Mouse (Mus musculus) kidney, postnatal 0 days (tissue): ENCODE data around the gene Zdhhc14. TPM values are rescaled to one million over a fixed set of nuclear protein-coding genes. Genes with fewer than 3 reads are reported as not detected.

ENCODE experiments used
- ATAC-seq: fragments of 200-750 bp; cut with Nextera tagmentation; replicated peaks from 2 replicates; pipeline ENCODE4 v1.8.0; 2017; ENCODE audit warnings: low read depth, moderate number of reproducible peaks, moderate TSS enrichment, moderate library complexity; ENCODE audit not compliant: low FRiP score
- DNase-seq: peaks from one replicate; pipeline ENCODE4 v3.0.0-alpha.2; 2016; ENCODE audit warnings: low spot score
- H3K27ac ChIP-seq: fragments of 300-500 bp; sonication (generic); 2 replicates; pipeline ENCODE4 v1.5.1; 2014; ENCODE audit warnings: mild to moderate bottlenecking
- H3K27me3 ChIP-seq: fragments of 300-500 bp; sonication (generic); 2 replicates; pipeline ENCODE4 v1.6.1; 2014; ENCODE audit warnings: low read length, mixed read lengths; ENCODE audit not compliant: insufficient read depth
- H3K36me3 ChIP-seq: fragments of 300-500 bp; sonication (generic); 2 replicates; pipeline ENCODE4 v1.6.1; 2014; ENCODE audit warnings: low read length, mixed read lengths; ENCODE audit not compliant: insufficient read depth
- H3K4me1 ChIP-seq: fragments of 300-500 bp; sonication (generic); replicated peaks from 2 replicates; pipeline ENCODE4 v1.6.1; 2014; ENCODE audit warnings: antibody characterized with exemption, low read length, mixed read lengths; ENCODE audit not compliant: insufficient read depth
- H3K4me2 ChIP-seq: fragments of 300-500 bp; sonication (generic); 2 replicates; pipeline ENCODE4 v1.6.1; 2014; ENCODE audit warnings: mild to moderate bottlenecking, low read length, moderate library complexity, mixed read lengths
- H3K4me3 ChIP-seq: fragments of 300-500 bp; sonication (generic); replicated peaks from 2 replicates; pipeline ENCODE4 v1.5.1; 2014; ENCODE audit warnings: low read depth, low read length
- H3K9ac ChIP-seq: fragments of 300-500 bp; sonication (generic); 2 replicates; pipeline ENCODE4 v1.6.1; 2014; ENCODE audit warnings: low read depth, low read length
- H3K9me3 ChIP-seq: fragments of 300-500 bp; sonication (generic); replicated peaks from 2 replicates; pipeline ENCODE4 v1.6.1; 2016; ENCODE audit warnings: low read length, inconsistent platforms, mixed read lengths
- CTCF ChIP-seq: IDR thresholded peaks from 2 replicates; pipeline ENCODE4 v1.5.1; 2016; ENCODE audit warnings: antibody characterized with exemption, low read depth, mild to moderate bottlenecking, moderate library complexity
- WGBS: fragments of 180-500 bp; shearing (Covaris S2); extraction: QIAGEN DNeasy Blood & Tissue Kit; methylation state at CpG from one replicate; pipeline ENCODE4 v1.1.7; 2014; 5-methylcytosine and 5-hydroxymethylcytosine counted together
- polyA plus RNA-seq: library from polyadenylated mRNA; unstranded; fragments of >200 nt; fragmentation: Nextera tagmentation; extraction: Ambion mirVana; gene quantifications from 2 replicates; pipeline ENCODE4 v1.2.1, GENCODE M21; 2015

Gene Zdhhc14
- polyA plus RNA-seq, 1 experiment from 2014 or later = 5.3 TPM

DNA sequence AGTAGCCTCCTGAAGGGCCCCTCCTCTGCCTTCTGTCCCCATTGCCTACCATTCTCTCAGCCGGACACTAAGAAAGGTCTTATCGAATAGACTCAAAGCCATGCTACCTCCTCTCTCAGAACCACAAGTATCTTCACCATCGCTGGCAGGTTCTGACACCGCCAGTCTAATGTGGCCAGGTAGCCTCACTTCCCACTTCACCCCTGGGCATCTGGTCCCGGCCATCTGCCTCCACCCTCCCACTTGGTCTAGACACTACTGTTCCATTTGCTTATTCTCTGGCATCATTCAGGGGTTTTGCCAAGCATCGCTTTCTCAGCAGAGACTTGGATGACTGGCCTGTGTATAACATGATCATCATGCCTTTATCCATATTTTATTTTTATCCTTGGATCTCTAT, 57.1 kb downstream of the Zdhhc14 start:
- DNase-seq (no peak), ATAC-seq (no peak)
- H3K4me3 ChIP-seq = no peak overlapping the region
- H3K27ac ChIP-seq = no peak overlapping the region
- no peaks in the 10 kb centered on the region for H3K27me3 ChIP-seq
- H3K9me3 ChIP-seq = no peaks in the 10 kb centered on the region
- 91% methylated on average over 6 of the region's 6 CpGs for WGBS
- H3K9ac ChIP-seq = no peak overlapping the region
- no peaks in the 10 kb centered on the region for H3K36me3 ChIP-seq
- H3K4me2 ChIP-seq = no peak overlapping the region
- no peaks in the 10 kb centered on the region for H3K4me1 ChIP-seq
- no peak for TF ChIP-seq CTCF

DNA sequence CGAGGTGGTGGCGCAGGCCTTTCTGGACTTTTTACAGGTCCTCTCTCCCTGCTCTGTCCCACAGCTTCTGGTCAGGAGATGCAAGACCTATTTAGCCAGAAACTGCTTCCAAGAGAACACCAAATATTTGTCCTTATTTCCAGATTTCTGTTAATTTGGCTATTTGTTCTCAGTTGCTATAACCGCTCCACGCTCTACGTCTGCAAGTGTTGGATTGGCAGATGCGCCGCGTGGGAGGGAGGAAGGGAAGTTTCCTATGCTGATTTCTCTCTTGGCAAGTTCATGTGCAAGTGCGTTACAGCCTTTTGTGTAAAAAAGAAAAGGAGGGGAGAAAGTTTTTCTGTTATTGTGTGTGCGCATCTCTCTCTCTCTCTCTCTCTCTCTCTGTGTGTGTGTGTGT, 58.1 kb downstream of the Zdhhc14 start:
- ATAC-seq (no peak), DNase-seq (no peak)
- H3K4me2 ChIP-seq = no peak overlapping the region
- no peak overlapping the region for H3K9ac ChIP-seq
- H3K4me3 ChIP-seq = no peak overlapping the region
- no peaks in the 10 kb centered on the region for H3K9me3 ChIP-seq
- no peaks in the 10 kb centered on the region for H3K4me1 ChIP-seq
- TF ChIP-seq CTCF = no peak
- H3K27ac ChIP-seq = no peak overlapping the region
- H3K36me3 ChIP-seq = no peaks in the 10 kb centered on the region
- WGBS = 80% methylated on average over 10 of the region's 10 CpGs
- H3K27me3 ChIP-seq = no peaks in the 10 kb centered on the region

DNA sequence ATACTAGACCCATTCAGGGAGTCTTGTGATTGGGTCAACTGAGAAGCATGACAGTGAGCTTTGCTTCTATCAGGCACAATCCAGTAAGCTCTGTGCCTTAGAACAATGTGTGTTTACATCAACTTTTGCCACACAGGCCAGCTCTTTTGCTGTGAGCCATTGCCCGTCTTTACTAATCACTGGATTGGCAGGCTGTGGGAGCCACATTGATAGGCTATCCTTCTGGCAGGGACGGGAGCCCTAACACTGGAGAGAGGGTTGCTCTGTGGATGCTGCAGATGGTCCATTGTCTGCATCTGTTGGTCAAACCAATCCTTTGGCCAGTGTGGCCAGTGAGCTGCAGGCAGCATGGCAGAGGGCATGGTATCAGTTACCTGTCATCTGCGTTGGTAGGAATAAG, 58.8 kb downstream of the Zdhhc14 start:
- 76% methylated on average over 3 of the region's 3 CpGs for WGBS
- no peak overlapping the region for H3K27ac ChIP-seq

DNA sequence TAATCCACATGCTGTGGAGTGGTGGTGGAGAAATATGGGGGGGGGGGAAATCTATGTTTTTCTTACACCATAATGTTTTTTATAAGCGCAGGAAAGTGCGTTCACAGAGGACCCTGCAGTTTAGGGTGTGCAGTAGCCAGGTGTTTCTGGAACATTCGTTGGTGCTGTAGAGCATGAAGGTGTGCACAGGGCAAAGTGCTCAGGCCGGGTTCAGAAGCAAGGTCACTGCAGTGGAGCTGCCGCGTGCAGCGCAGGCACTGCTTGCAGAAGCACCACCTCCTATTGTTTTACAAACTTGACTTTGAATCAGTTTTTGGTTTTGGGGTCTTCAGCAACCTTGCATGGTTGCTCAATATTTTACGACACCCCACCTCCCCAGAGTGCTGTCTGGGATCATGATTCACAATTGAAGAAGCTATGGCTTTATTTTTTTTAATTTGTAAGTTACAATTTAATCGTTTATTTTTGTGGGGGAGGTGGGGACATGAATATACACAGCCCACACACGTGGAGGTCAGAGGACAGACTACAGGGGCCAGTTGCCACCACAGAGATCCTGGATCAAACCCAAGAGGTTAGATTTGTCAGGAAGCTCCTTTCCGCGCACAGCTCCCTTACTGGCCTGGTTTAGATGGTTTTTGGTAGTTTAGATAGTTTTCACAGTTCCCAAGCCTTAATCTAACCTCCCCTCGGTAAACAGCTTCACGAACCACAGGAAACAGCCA, 59.8 kb downstream of the Zdhhc14 start:
- no peaks in the 10 kb centered on the region for H3K27me3 ChIP-seq
- H3K4me3 ChIP-seq = no peak overlapping the region
- ATAC-seq (no peak), DNase-seq (no peak)
- no peak overlapping the region for H3K9ac ChIP-seq
- no peak overlapping the region for H3K27ac ChIP-seq
- H3K4me2 ChIP-seq = no peak overlapping the region
- no peaks in the 10 kb centered on the region for H3K36me3 ChIP-seq
- H3K9me3 ChIP-seq = no peaks in the 10 kb centered on the region
- no peak for TF ChIP-seq CTCF
- 38% methylated on average over 14 of the region's 14 CpGs for WGBS
- no peaks in the 10 kb centered on the region for H3K4me1 ChIP-seq

More for the DNA sequence above, 58.8 kb downstream of the Zdhhc14 start:
- no peaks in the 10 kb centered on the region for H3K27me3 ChIP-seq
- H3K36me3 ChIP-seq = no peaks in the 10 kb centered on the region
- H3K4me3 ChIP-seq = no peak overlapping the region
- TF ChIP-seq CTCF = no peak
- H3K9ac ChIP-seq = no peak overlapping the region
- H3K4me2 ChIP-seq = no peak overlapping the region
- DNase-seq (no peak), ATAC-seq (no peak)
- H3K4me1 ChIP-seq = no peaks in the 10 kb centered on the region
- H3K9me3 ChIP-seq = no peaks in the 10 kb centered on the region

DNA sequence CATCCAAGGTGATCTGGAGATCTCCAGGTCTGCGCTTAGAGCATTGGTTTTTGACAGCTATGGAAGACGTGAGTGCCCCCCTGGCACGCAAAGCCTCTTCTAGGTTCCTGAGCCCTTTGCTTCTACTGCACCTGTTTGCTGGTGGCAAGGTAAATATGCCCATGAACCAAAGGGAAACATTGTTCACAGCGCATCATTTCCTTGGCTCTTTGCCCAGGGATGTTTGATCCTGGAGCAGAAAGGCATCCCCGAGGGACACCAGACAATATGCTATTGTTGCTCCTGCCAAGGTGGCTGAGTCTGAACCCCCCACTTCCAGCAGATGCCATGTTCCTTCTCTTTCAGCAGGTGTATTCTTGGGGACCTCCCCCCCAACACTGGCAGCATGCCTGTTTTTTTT, 61.2 kb downstream of the Zdhhc14 start:
- Histone ChIP-seq H3K4me3 (no peak overlapping the region), H3K9me3 (no peaks in the 10 kb centered on the region), H3K9ac (no peak overlapping the region), H3K4me2 (no peak overlapping the region), H3K4me1 (no peaks in the 10 kb centered on the region), H3K36me3 (no peaks in the 10 kb centered on the region), H3K27ac (no peak overlapping the region), H3K27me3 (no peaks in the 10 kb centered on the region)
- ATAC-seq (no peak), DNase-seq (no peak)
- WGBS = 75% methylated on average over 5 of the region's 5 CpGs
- TF ChIP-seq CTCF = no peak

DNA sequence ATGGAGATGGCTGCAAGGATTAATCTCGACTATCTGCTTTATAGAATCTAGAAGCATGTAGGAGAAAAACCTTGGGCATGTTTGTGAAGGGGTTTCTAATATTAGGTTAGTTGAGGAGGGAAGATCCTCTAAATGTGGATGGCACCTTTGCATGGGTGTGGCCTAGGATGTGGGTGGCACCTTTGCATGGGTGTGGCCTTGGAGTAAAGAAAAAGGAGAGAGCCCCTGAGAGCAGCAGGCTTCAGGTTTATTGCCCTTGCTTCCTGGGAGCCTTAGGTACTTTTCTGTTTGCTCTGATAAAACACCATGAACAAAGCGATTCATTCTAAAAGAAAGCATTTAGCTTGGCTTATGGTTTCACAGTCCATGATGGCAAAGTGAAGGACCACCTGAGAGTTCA, 62.2 kb downstream of the Zdhhc14 start:
- Histone ChIP-seq H3K9ac (no peak overlapping the region), H3K4me2 (no peak overlapping the region), H3K27ac (no peak overlapping the region), H3K9me3 (no peaks in the 10 kb centered on the region), H3K27me3 (no peaks in the 10 kb centered on the region), H3K4me1 (no peaks in the 10 kb centered on the region), H3K4me3 (no peak overlapping the region), H3K36me3 (no peaks in the 10 kb centered on the region)
- ATAC-seq (no peak), DNase-seq (no peak)
- 96% methylated on average over 2 of the region's 2 CpGs for WGBS
- TF ChIP-seq CTCF = no peak

DNA sequence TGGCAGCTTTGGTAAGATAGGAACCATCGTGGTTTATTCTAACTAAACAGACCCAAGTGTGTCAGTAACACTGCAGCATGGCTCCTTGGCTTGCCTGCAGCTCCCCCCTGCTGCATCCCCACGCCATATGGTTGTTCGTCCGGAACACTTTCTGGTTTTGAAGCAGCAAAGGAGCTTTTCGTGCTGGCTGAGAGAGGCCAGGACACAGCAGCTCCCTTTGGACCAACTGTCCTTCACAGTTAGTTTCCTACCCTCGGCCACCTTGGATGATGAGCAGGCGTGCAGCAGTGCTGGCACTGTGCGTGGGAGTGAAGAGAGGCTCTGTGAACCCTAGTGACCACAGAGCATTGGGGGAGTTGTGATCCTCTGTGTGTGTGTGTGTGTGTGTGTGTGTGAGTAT, 64.2 kb downstream of the Zdhhc14 start:
- ATAC-seq (0 out of 2 replicates have a peak, but pooled peaks have one; percentile 36), DNase-seq (peak; percentile 55)
- H3K4me1 ChIP-seq = no peaks in the 10 kb centered on the region
- WGBS = 41% methylated on average over 8 of the region's 8 CpGs
- H3K9ac ChIP-seq = no peak overlapping the region
- H3K4me2 ChIP-seq = no peak overlapping the region
- TF ChIP-seq CTCF = no peak
- no peaks in the 10 kb centered on the region for H3K27me3 ChIP-seq
- no peak overlapping the region for H3K27ac ChIP-seq
- H3K4me3 ChIP-seq = no peak overlapping the region
- no peaks in the 10 kb centered on the region for H3K36me3 ChIP-seq
- no peaks in the 10 kb centered on the region for H3K9me3 ChIP-seq
